Mouse (Mus musculus) ES-E14 (cell line): ENCODE data around the gene Sys1.

Experiments used
- CHD2 ChIP-seq: IDR thresholded peaks from 2 replicates; pipeline ENCODE4 v1.6.1; 2014; ENCODE audit warnings: mild to moderate bottlenecking, low read depth, low read length, inconsistent platforms
- HCFC1 ChIP-seq: IDR thresholded peaks from 2 replicates; pipeline ENCODE4 v1.6.1; 2012; ENCODE audit warnings: low read length, inconsistent platforms, borderline replicate concordance; ENCODE audit not compliant: insufficient read depth
- ZC3H11A ChIP-seq: IDR thresholded peaks from 2 replicates; pipeline ENCODE4 v1.6.1; 2012; ENCODE audit warnings: low read depth, mild to moderate bottlenecking, inconsistent platforms, low read length, borderline replicate concordance
- ZNF384 ChIP-seq: IDR thresholded peaks from 2 replicates; pipeline ENCODE4 v1.6.1; 2012; ENCODE audit warnings: low read depth, low read length, inconsistent platforms

DNA sequence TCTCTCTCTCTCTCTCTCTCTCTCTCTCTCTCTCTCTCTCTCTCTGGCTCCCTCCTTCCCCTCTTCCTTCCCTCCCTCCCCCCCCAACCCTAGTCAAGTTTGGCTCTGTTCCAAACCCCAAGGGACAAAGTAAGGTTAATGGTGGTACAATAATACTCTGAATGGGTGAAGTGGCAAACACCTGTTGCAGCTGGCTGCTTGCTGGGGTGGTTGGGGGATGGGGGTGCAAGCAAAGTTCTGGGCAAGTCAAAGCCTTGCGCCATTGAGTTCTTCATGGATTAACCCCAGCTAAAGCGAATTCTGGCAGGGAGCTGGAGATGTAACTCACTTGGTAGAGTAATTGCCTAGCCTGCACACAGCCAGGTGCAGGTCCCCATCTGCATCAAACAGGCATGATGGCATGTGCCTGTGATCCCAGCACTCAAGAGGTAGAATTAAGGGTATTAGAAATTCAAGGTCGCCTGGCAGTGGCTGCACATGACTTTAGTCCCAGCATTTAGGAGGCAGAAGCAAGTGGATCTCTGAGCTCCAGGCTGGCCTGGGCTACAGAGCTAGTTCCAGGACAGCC lies 38.4 kb upstream of the Sys1 start:
- TF ChIP-seq HCFC1 (no peak), CHD2 (no peak), ZNF384 (no peak), ZC3H11A (no peak)
